Mouse (Mus musculus): Measurements from ENCODE around the gene Neurod1. TPM values are rescaled to one million over a fixed set of nuclear protein-coding genes. Genes with fewer than 3 reads are reported as not detected.
A peak's percentile ranks its signal among the peaks of the same experiment; 100 is the strongest.

The Neurod1 gene
- polyA plus RNA-seq, 1 experiment from 2014 or later, result 0.57 TPM

- Histone ChIP-seq H3K9me3 (no peaks in the 10 kb centered on the region), H3K4me3 (peak overlapping the region; percentile 71), H3K27ac (no peak overlapping the region), H3K36me3 (no peaks in the 10 kb centered on the region), H3K27me3 (ENCODE audit: insufficient read depth, poor library complexity, severe bottlenecking) (peaks cover 14% of the 10 kb centered on the region), H3K4me1 (peaks cover 6% of the 10 kb centered on the region)
- no peak for DNase-seq (ENCODE audit: low spot score)
- 13% methylated on average over 7 of the region's 7 CpGs for WGBS
These were observed 27.4 kb downstream of the Neurod1 start for GRCm38 (mm10) chr2:79429108-79429507.

DNA sequence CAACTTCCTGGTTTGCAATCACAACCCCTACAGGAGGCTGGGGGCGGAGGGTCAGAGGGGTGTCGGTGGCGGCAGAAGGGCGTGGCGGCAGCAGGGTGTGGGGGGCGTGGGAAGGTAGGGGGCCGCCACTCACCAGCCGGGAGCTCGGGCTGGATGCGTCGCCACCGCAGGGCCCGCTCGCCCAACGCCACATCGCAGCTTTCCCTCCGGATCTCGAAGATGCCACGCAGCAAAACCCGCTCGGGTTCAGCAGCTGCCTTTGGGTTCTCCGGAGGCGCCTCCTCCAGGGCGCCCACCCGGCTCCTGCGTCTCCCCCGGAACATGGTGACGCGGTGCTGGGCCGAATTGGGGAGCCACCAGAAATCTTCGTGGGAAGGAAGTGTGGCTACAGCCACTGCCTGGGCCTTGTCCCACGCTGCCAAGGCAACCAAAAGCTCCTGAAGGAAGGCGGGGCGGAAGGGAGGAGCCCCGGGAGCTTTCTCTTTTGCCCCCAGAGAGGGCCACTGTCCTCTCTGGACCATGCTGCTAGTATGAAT is 27.9 kb downstream of the Neurod1 start:
- Histone ChIP-seq H3K27ac (0 out of 2 replicates have a peak overlapping the region, but pooled peaks have one; percentile 47), H3K27me3 (ENCODE audit: insufficient read depth, poor library complexity, severe bottlenecking) (peaks cover 14% of the 10 kb centered on the region), H3K36me3 (no peaks in the 10 kb centered on the region), H3K9me3 (no peaks in the 10 kb centered on the region), H3K4me1 (peaks cover 6% of the 10 kb centered on the region), H3K4me3 (peak overlapping the region; percentile 71)
- under 1% methylated on average over 34 of the region's 35 CpGs for WGBS
- no peak for DNase-seq (ENCODE audit: low spot score)

DNA sequence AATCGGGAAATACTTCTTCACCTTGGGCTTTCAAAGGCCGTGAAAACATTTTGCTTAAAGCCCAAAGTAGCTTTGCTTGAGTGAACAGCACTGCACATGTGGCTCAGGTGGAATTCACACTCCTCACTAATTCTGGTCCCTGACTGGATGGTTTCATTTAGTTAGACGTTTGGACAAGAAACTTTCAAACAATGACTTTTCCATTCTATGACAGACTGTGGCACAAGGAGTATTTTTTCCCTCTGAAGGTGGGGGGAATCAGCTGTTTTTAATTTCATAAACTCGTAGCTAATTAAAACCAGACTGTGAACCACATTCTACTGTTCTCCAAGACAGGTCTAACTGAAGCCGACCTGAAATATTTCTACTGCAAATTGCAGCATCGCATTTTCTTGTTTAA is 28.5 kb downstream of the Neurod1 start:
- peak overlapping the region; percentile 71 for H3K4me3 ChIP-seq
- peaks cover 6% of the 10 kb centered on the region for H3K4me1 ChIP-seq
- no peak for DNase-seq (ENCODE audit: low spot score)
- H3K27me3 ChIP-seq (ENCODE audit: insufficient read depth, poor library complexity, severe bottlenecking), result peaks cover 14% of the 10 kb centered on the region
- 34% methylated on average over 6 of the region's 6 CpGs for WGBS
- H3K36me3 ChIP-seq, result no peaks in the 10 kb centered on the region
- no peak overlapping the region for H3K27ac ChIP-seq
- H3K9me3 ChIP-seq, result no peaks in the 10 kb centered on the region

GRCm38 (mm10) chr2:79421696-79422095 is 34.9 kb downstream of the Neurod1 start:
- no peaks in the 10 kb centered on the region for H3K9me3 ChIP-seq
- DNase-seq (ENCODE audit: low spot score), result no peak
- 50% methylated on average over 6 of the region's 6 CpGs for WGBS

GRCm38 (mm10) chr2:79414505-79414904 is 42.0 kb downstream of the Neurod1 start:
- no peaks in the 10 kb centered on the region for H3K9me3 ChIP-seq
- H3K27ac ChIP-seq, result no peak overlapping the region
- H3K36me3 ChIP-seq, result no peaks in the 10 kb centered on the region
- 74% methylated on average over 7 of the region's 7 CpGs for WGBS
- H3K27me3 ChIP-seq (ENCODE audit: insufficient read depth, poor library complexity, severe bottlenecking), result no peaks in the 10 kb centered on the region
- H3K4me3 ChIP-seq, result no peak overlapping the region
- DNase-seq (ENCODE audit: low spot score), result no peak
- H3K4me1 ChIP-seq, result no peaks in the 10 kb centered on the region

More at GRCm38 (mm10) chr2:79421696-79422095, 34.9 kb downstream of the Neurod1 start:
- Histone ChIP-seq H3K36me3 (no peaks in the 10 kb centered on the region), H3K27ac (no peak overlapping the region), H3K4me1 (no peaks in the 10 kb centered on the region), H3K4me3 (no peak overlapping the region), H3K27me3 (ENCODE audit: insufficient read depth, poor library complexity, severe bottlenecking) (no peaks in the 10 kb centered on the region)

DNA sequence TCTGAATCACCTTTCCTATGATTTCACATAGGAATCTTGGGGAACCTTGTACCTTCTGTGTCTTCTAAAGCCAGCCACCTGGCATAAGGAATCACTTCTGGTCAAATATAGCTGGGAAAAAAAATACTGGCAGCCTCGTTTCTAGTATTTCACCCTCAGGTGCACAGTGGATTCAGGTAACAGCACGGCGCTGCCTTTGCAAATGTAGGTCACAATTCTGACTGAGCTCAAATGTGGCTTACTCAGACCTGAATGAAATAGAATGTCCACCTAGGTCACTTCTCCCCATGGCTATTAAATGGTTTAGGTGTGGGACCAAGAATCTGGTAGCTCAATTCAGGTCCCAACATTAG is 45.7 kb downstream of the Neurod1 start:
- H3K27me3 ChIP-seq (ENCODE audit: insufficient read depth, poor library complexity, severe bottlenecking), result no peaks in the 10 kb centered on the region
- WGBS, result 79% methylated on average over 3 of the region's 3 CpGs
- no peak for DNase-seq (ENCODE audit: low spot score)
- no peak overlapping the region for H3K4me3 ChIP-seq
- no peaks in the 10 kb centered on the region for H3K36me3 ChIP-seq
- no peak overlapping the region for H3K27ac ChIP-seq
- no peaks in the 10 kb centered on the region for H3K9me3 ChIP-seq
- no peaks in the 10 kb centered on the region for H3K4me1 ChIP-seq

GRCm38 (mm10) chr2:79410247-79410902 is 46.2 kb downstream of the Neurod1 start:
- Histone ChIP-seq H3K36me3 (no peaks in the 10 kb centered on the region), H3K9me3 (no peaks in the 10 kb centered on the region), H3K4me1 (no peaks in the 10 kb centered on the region), H3K4me3 (no peak overlapping the region), H3K27ac (no peak overlapping the region), H3K27me3 (ENCODE audit: insufficient read depth, poor library complexity, severe bottlenecking) (no peaks in the 10 kb centered on the region)
- 58% methylated on average over 15 of the region's 15 CpGs for WGBS
- DNase-seq (ENCODE audit: low spot score), result no peak

DNA sequence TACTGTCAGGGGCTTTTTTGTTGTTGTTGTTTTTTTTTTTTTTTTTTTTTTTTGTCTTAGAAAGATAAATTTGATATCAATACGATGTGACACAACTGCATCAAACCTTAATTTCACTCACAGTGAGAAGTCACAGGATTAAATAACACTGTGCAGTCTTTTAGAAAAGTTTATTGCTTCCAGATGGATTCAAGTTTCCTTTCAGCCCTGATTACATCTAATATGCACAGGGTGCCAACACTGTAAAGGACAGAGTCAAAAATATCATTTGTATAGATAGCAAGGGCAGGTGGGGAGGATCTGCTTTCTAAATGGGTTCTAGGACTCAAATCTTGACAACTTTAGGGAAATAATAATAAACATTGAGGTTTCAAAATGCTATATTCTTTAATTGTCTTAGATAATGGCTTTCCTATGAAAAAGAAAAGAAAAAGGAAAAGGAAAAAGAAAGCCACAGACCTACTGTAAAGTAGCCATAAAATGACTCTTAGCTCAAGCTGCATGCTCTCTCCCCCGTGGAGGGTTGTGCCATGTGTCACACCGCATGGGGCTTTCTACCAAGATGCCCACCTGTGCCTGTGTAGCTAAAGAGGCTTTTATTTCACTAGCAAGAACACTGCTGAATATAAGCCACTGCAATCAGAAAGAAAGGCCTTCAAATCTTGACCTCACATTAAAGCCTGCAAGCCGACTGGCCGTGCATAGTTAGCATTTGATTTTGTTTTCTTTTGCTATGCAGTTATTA is 50.7 kb downstream of the Neurod1 start:
- Histone ChIP-seq H3K4me1 (no peaks in the 10 kb centered on the region), H3K27me3 (ENCODE audit: insufficient read depth, poor library complexity, severe bottlenecking) (no peaks in the 10 kb centered on the region), H3K9me3 (no peaks in the 10 kb centered on the region), H3K36me3 (no peaks in the 10 kb centered on the region), H3K27ac (no peak overlapping the region), H3K4me3 (no peak overlapping the region)
- 68% methylated on average over 5 of the region's 5 CpGs for WGBS
- DNase-seq (ENCODE audit: low spot score), result no peak

Other genes with a start within 250 kb of the Neurod1 start
- gene Itga4, start 201.3 kb downstream of the Neurod1 start, polyA plus RNA-seq (2016; fragmentation: Nextera tagmentation; extraction: Ambion mirVana), result 10.8 and 11.3 TPM in 2 replicates
- 0.15 and 1.5 TPM in 2 replicates for gene Cerkl, start within 50 bp of the Neurod1 start, polyA plus RNA-seq (2016; fragmentation: Nextera tagmentation; extraction: Ambion mirVana)
- gene Itprid2, start 178.6 kb upstream of the Neurod1 start, polyA plus RNA-seq (2016; fragmentation: Nextera tagmentation; extraction: Ambion mirVana), result 6.5 and 7.4 TPM in 2 replicates